Mouse (Mus musculus): ENCODE results near the gene Cuedc1. TPM values are rescaled to one million over a fixed set of nuclear protein-coding genes. Genes with fewer than 3 reads are reported as not detected.
A peak's percentile ranks its signal among the peaks of the same experiment; 100 is the strongest.

Cuedc1 gene
- polyA plus RNA-seq, 1 experiment from 2014 or later = 46.1 TPM

GRCm38 (mm10) chr11:88061892-88062625 is 35.8 kb upstream of the Cuedc1 start:
- H3K4me1 ChIP-seq (ENCODE audit: control insufficient read depth, insufficient read depth, low read length) = peaks cover 4% of the 10 kb centered on the region; the same call in 1 of the 2 replicates
- H3K4me2 ChIP-seq (ENCODE audit: low read length) = no peak overlapping the region
- H3K9ac ChIP-seq (ENCODE audit: low read depth, low read length) = no peak overlapping the region
- H3K4me3 ChIP-seq (ENCODE audit: low read depth, low read length) = no peak overlapping the region
- ATAC-seq = no peak
- no peaks in the 10 kb centered on the region for H3K27me3 ChIP-seq (ENCODE audit: control insufficient read depth, insufficient read depth, low read depth, low read length)
- no peaks in the 10 kb centered on the region for H3K9me3 ChIP-seq (replicated peaks; ENCODE audit: control insufficient read depth, low read length, poor library complexity, severe bottlenecking)
- H3K36me3 ChIP-seq (ENCODE audit: control insufficient read depth, insufficient read depth, low read length) = no peaks in the 10 kb centered on the region
- WGBS = 84% methylated on average over 2 of the region's 2 CpGs
- H3K27ac ChIP-seq (ENCODE audit: low read length) = no peak overlapping the region

- no peak for ATAC-seq
Measured at GRCm38 (mm10) chr11:88065732-88066131, 32.1 kb upstream of the Cuedc1 start.

DNA sequence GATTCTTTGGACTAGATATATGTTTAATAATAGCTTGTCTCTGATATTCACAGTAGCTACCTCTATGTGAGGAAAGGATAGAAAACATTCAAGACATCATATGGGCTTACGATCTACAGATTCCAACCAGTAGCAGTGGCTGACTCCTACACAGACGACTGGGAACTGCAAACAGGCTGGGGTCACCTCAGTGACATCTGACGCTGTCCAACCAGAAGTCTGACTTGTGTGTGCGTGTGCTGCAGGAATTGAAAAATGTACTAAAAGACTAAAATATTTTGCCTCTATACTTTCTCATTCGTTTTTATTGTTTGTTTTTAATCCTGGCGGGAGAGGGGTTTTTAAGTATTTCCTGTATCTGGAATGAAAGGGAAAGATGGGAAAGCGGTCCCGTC is 30.7 kb upstream of the Cuedc1 start:
- Histone ChIP-seq H3K4me1 (ENCODE audit: control insufficient read depth, insufficient read depth, low read length) (peaks cover 32% of the 10 kb centered on the region), H3K4me2 (ENCODE audit: low read length) (peak overlapping the region; percentile 71), H3K36me3 (ENCODE audit: control insufficient read depth, insufficient read depth, low read length) (no peaks in the 10 kb centered on the region), H3K9ac (ENCODE audit: low read depth, low read length) (peak overlapping the region; percentile 97), H3K27me3 (ENCODE audit: control insufficient read depth, insufficient read depth, low read depth, low read length) (no peaks in the 10 kb centered on the region), H3K27ac (ENCODE audit: low read length) (peak overlapping the region; percentile 98), H3K9me3 (replicated peaks; ENCODE audit: control insufficient read depth, low read length, poor library complexity, severe bottlenecking) (no peaks in the 10 kb centered on the region), H3K4me3 (ENCODE audit: low read depth, low read length) (peak overlapping the region; percentile 97)
- ATAC-seq = no peak
- whole genome bisulfite sequencing = under 1% methylated on average over 8 of the region's 8 CpGs

More at GRCm38 (mm10) chr11:88065732-88066131, 32.1 kb upstream of the Cuedc1 start:
- Histone ChIP-seq H3K4me2 (ENCODE audit: low read length) (no peak overlapping the region), H3K27ac (ENCODE audit: low read length) (no peak overlapping the region), H3K27me3 (ENCODE audit: control insufficient read depth, insufficient read depth, low read depth, low read length) (no peaks in the 10 kb centered on the region), H3K4me3 (ENCODE audit: low read depth, low read length) (no peak overlapping the region), H3K36me3 (ENCODE audit: control insufficient read depth, insufficient read depth, low read length) (no peaks in the 10 kb centered on the region), H3K9ac (ENCODE audit: low read depth, low read length) (no peak overlapping the region), H3K4me1 (ENCODE audit: control insufficient read depth, insufficient read depth, low read length) (peaks cover 18% of the 10 kb centered on the region), H3K9me3 (replicated peaks; ENCODE audit: control insufficient read depth, low read length, poor library complexity, severe bottlenecking) (no peaks in the 10 kb centered on the region)

GRCm38 (mm10) chr11:88067586-88068410 is 30.1 kb upstream of the Cuedc1 start, which contains the start of gene Vezf1:
Vezf1 (plus strand) TSS chr11:88068279.
- peaks cover 38% of the 10 kb centered on the region for H3K4me1 ChIP-seq (ENCODE audit: control insufficient read depth, insufficient read depth, low read length)
- H3K27me3 ChIP-seq (ENCODE audit: control insufficient read depth, insufficient read depth, low read depth, low read length) = no peaks in the 10 kb centered on the region
- ATAC-seq = peak; percentile 90
- peak within 1 kb of the TSS; percentile 98 for H3K27ac ChIP-seq (ENCODE audit: low read length)
- peak within 1 kb of the TSS; percentile 97 for H3K4me3 ChIP-seq (ENCODE audit: low read depth, low read length)
- H3K36me3 ChIP-seq (ENCODE audit: control insufficient read depth, insufficient read depth, low read length) = no peaks in the 10 kb centered on the region
- H3K9ac ChIP-seq (ENCODE audit: low read depth, low read length) = peak within 1 kb of the TSS; percentile 97
- no peaks in the 10 kb centered on the region for H3K9me3 ChIP-seq (replicated peaks; ENCODE audit: control insufficient read depth, low read length, poor library complexity, severe bottlenecking)
- H3K4me2 ChIP-seq (ENCODE audit: low read length) = peak within 1 kb of the TSS; percentile 82
- under 1% methylated on average over 19 of the region's 81 CpGs for WGBS

DNA sequence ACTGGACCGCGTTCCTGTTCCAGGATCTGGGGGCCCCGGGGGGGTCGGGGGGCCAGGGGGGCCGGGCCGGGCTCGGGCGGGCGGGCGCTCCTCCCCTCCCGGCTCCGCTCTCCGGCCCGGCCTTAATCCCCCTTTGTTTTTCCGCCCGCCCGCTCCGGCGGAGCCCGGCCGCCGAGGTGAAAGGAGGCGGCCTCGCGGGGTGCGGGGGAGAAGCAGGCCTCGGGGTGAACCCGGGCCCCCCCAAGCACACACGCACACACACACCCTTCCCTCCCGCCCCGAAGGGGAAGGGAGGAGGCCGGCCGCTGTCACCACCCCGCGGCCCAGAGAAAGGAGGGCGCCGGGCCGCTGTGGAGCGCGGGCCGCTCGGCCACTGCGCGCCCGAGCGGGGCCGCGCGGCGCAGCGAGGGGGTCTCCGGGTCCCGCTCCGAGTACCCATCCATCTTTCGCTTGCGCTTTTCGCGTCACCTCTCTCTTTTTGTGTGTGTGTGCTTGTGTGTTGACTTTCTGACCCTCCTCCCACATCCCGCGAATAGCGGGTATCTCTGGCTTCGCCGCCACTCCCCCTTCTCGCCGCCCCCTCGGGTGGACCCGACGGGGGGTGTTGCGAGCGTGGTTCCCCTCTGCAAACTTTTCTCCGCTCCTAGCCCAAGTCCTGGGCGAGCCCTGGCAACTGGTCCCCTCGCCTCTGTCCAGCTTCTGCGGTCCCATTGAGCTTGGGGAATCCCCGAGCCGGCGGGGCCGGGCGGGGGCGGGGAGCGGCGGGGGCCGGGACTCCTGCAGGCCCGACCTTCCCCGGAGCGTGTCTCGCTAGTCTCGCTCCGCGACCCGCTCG is 29.2 kb upstream of the Cuedc1 start:
- Histone ChIP-seq H3K27me3 (ENCODE audit: control insufficient read depth, insufficient read depth, low read depth, low read length) (no peaks in the 10 kb centered on the region), H3K4me1 (ENCODE audit: control insufficient read depth, insufficient read depth, low read length) (peaks cover 47% of the 10 kb centered on the region), H3K36me3 (ENCODE audit: control insufficient read depth, insufficient read depth, low read length) (no peaks in the 10 kb centered on the region), H3K27ac (ENCODE audit: low read length) (peak overlapping the region; percentile 98), H3K4me3 (ENCODE audit: low read depth, low read length) (peak overlapping the region; percentile 97), H3K4me2 (ENCODE audit: low read length) (peak overlapping the region; percentile 82), H3K9me3 (replicated peaks; ENCODE audit: control insufficient read depth, low read length, poor library complexity, severe bottlenecking) (no peaks in the 10 kb centered on the region), H3K9ac (ENCODE audit: low read depth, low read length) (peak overlapping the region; percentile 97)
- 0% methylated on average over 50 of the region's 92 CpGs for WGBS
- peak; percentile 70 for ATAC-seq

GRCm38 (mm10) chr11:88069246-88069570 is 28.6 kb upstream of the Cuedc1 start:
- peak overlapping the region; percentile 97 for H3K4me3 ChIP-seq (ENCODE audit: low read depth, low read length)
- no peaks in the 10 kb centered on the region for H3K27me3 ChIP-seq (ENCODE audit: control insufficient read depth, insufficient read depth, low read depth, low read length)
- H3K9ac ChIP-seq (ENCODE audit: low read depth, low read length) = peak overlapping the region; percentile 97
- peak overlapping the region; percentile 98 for H3K27ac ChIP-seq (ENCODE audit: low read length)
- peak overlapping the region; percentile 82 for H3K4me2 ChIP-seq (ENCODE audit: low read length)
- ATAC-seq = no peak
- WGBS = 0% methylated on average over 12 of the region's 12 CpGs
- no peaks in the 10 kb centered on the region for H3K36me3 ChIP-seq (ENCODE audit: control insufficient read depth, insufficient read depth, low read length)
- no peaks in the 10 kb centered on the region for H3K9me3 ChIP-seq (replicated peaks; ENCODE audit: control insufficient read depth, low read length, poor library complexity, severe bottlenecking)
- peaks cover 49% of the 10 kb centered on the region for H3K4me1 ChIP-seq (ENCODE audit: control insufficient read depth, insufficient read depth, low read length)

GRCm38 (mm10) chr11:88070392-88070791 is 27.5 kb upstream of the Cuedc1 start:
- WGBS = 20% methylated on average over 4 of the region's 4 CpGs
- H3K27ac ChIP-seq (ENCODE audit: low read length) = no peak overlapping the region
- peak overlapping the region; percentile 38; the same call in 1 of the 2 replicates for H3K9ac ChIP-seq (ENCODE audit: low read depth, low read length)

GRCm38 (mm10) chr11:88071113-88071512 is 26.7 kb upstream of the Cuedc1 start:
- Histone ChIP-seq H3K4me1 (ENCODE audit: control insufficient read depth, insufficient read depth, low read length) (peaks cover 53% of the 10 kb centered on the region), H3K9ac (ENCODE audit: low read depth, low read length) (no peak overlapping the region)

More at GRCm38 (mm10) chr11:88070392-88070791, 27.5 kb upstream of the Cuedc1 start:
- H3K4me1 ChIP-seq (ENCODE audit: control insufficient read depth, insufficient read depth, low read length) = peaks cover 53% of the 10 kb centered on the region
- no peaks in the 10 kb centered on the region for H3K9me3 ChIP-seq (replicated peaks; ENCODE audit: control insufficient read depth, low read length, poor library complexity, severe bottlenecking)
- H3K4me2 ChIP-seq (ENCODE audit: low read length) = peak overlapping the region; percentile 82
- no peaks in the 10 kb centered on the region for H3K27me3 ChIP-seq (ENCODE audit: control insufficient read depth, insufficient read depth, low read depth, low read length)
- peak overlapping the region; percentile 97 for H3K4me3 ChIP-seq (ENCODE audit: low read depth, low read length)
- ATAC-seq = no peak
- no peaks in the 10 kb centered on the region for H3K36me3 ChIP-seq (ENCODE audit: control insufficient read depth, insufficient read depth, low read length)

More at GRCm38 (mm10) chr11:88071113-88071512, 26.7 kb upstream of the Cuedc1 start:
- H3K27me3 ChIP-seq (ENCODE audit: control insufficient read depth, insufficient read depth, low read depth, low read length) = no peaks in the 10 kb centered on the region
- H3K9me3 ChIP-seq (replicated peaks; ENCODE audit: control insufficient read depth, low read length, poor library complexity, severe bottlenecking) = no peaks in the 10 kb centered on the region
- H3K27ac ChIP-seq (ENCODE audit: low read length) = no peak overlapping the region
- ATAC-seq = no peak
- H3K4me2 ChIP-seq (ENCODE audit: low read length) = peak overlapping the region; percentile 82
- no peak overlapping the region; the same call in 1 of the 2 replicates for H3K4me3 ChIP-seq (ENCODE audit: low read depth, low read length)
- peaks cover 2% of the 10 kb centered on the region; the same call in 1 of the 2 replicates for H3K36me3 ChIP-seq (ENCODE audit: control insufficient read depth, insufficient read depth, low read length)
- 23% methylated on average over 5 of the region's 5 CpGs for WGBS

Measured in midbrain, embryonic 16.5 days (tissue).